Comparison of ENCODE assay signal across 8 mouse cellular contexts in genomic region chr15:11996883-11997282, GRCm38 (mm10). TPM values are rescaled to one million over a fixed set of nuclear protein-coding genes. Genes with fewer than 3 reads are reported as not detected.
DNase-seq lines count a peak whose midpoint lies in the region; ATAC-seq and TF ChIP-seq lines count a peak whose summit lies in the region.

TSS of gene Sub1 (minus strand) at chr15:11996983.

- intact Hi-C loops in left cerebral cortex, adult 2 months (cut with DNase I), result no loop called here
- intact Hi-C loops in left cerebral cortex, postnatal 10 days (cut with DNase I), result loop anchor here (5.0 kb wide), 1 partner anchor 40 kb away; no protein-coding TSS in a partner anchor

- 83% methylated on average over 7 of the region's 7 CpGs for WGBS in heart, embryonic 11.5 days (ENCODE audit: insufficient replicate concordance)

- no peak for TF ChIP-seq CTCF in left cerebral cortex, adult 2 months (IDR thresholded peaks at IDR 0.05)
- no peak for TF ChIP-seq CTCF in cortical plate, adult 2 months (IDR thresholded peaks at IDR 0.05; ENCODE audit: extremely low read depth, insufficient read depth, low read length)

- peak within 1 kb of the TSS; percentile 62 for H3K4me2 ChIP-seq in heart, embryonic 11.5 days

- no peak for ATAC-seq in heart, embryonic 11.5 days (replicated peaks; ENCODE audit: insufficient number of reproducible peaks, low FRiP score, low TSS enrichment)
- ATAC-seq in monocyte, adult 5-6 weeks (replicated peaks; ENCODE audit: insufficient number of reproducible peaks, low FRiP score, low TSS enrichment, poor library complexity, severe bottlenecking), result no peak

- no peak for DNase-seq in left cerebral cortex, adult 2 months (ENCODE audit: extremely low spot score in 1 of 2, low spot score in 2 of 2)
- no peak for DNase-seq in left cerebral cortex, adult 9 months (ENCODE audit: low spot score in 2 of 2)
- DNase-seq in left cerebral cortex, postnatal 10 days (ENCODE audit: extremely low spot score in 1 of 2, low spot score in 2 of 2), result no peak
- DNase-seq in cerebellum, adult 18-20 months, result no peak
- DNase-seq in spleen, postnatal 10 days (ENCODE audit: low spot score in 2 of 2), result no peak

- peaks cover 2% of the 10 kb centered on the region; the same call in 1 of the 2 replicates for H3K36me3 ChIP-seq in heart, embryonic 11.5 days (ENCODE audit: control insufficient read depth, insufficient read depth, low read length)

- peak within 1 kb of the TSS; percentile 96 for H3K27ac ChIP-seq in left cerebral cortex, adult 2 months
- no peak within 1 kb of the TSS for H3K27ac ChIP-seq in cortical plate, adult 2 months (ENCODE audit: insufficient read depth, low read length)
- peak within 1 kb of the TSS; percentile 87 for H3K27ac ChIP-seq in heart, embryonic 11.5 days (ENCODE audit: low read depth, low read length)

- peaks cover 2% of the 10 kb centered on the region; the same call in 1 of the 2 replicates for H3K4me1 ChIP-seq in cortical plate, adult 2 months (ENCODE audit: control insufficient read depth, insufficient read depth, low read length)
- 0 out of 2 replicates have a peak, but pooled peaks cover 7% of the 10 kb centered on the region for H3K4me1 ChIP-seq in heart, embryonic 11.5 days (ENCODE audit: control insufficient read depth, insufficient read depth, low read length)

- H3K4me3 ChIP-seq in left cerebral cortex, adult 2 months, result peak within 1 kb of the TSS; percentile 98
- peak within 1 kb of the TSS; percentile 71 for H3K4me3 ChIP-seq in cortical plate, adult 2 months (ENCODE audit: insufficient read depth, low read length)
- H3K4me3 ChIP-seq in heart, embryonic 11.5 days (ENCODE audit: low read depth, low read length), result peak within 1 kb of the TSS; percentile 95

- H3K9me3 ChIP-seq in heart, embryonic 11.5 days (replicated peaks; ENCODE audit: control insufficient read depth, low read length), result no peaks in the 10 kb centered on the region

- no peaks in the 10 kb centered on the region for H3K27me3 ChIP-seq in heart, embryonic 11.5 days (ENCODE audit: control insufficient read depth, insufficient read depth, low read length)

- H3K9ac ChIP-seq in heart, embryonic 11.5 days (ENCODE audit: low read depth, low read length), result peak within 1 kb of the TSS; percentile 98

- no peak for TF ChIP-seq POLR2A in cortical plate, adult 2 months (IDR thresholded peaks at IDR 0.05; ENCODE audit: extremely low read depth, insufficient read depth, low read length)

RNA-seq across cellular contexts. Expression of gene Sub1, which starts in this region (rescaled TPM):
- total RNA-seq in left cerebral cortex, adult 2 months (2021), result 100 to 1,000 TPM; 279 to 310 TPM
- 202 and 219 TPM in 2 replicates for polyA plus RNA-seq in cortical plate, adult 2 months (2012; rRNA removed)
- 635 and 657 TPM in 2 replicates for polyA plus RNA-seq in heart, embryonic 11.5 days (2014; fragmentation: Nextera tagmentation; extraction: Ambion mirVana)
- total RNA-seq in left cerebral cortex, postnatal 10 days (2021), result 100 to 1,000 TPM; 308 to 324 TPM
- 663 to 950 TPM (median 750 TPM) in 3 replicates for total RNA-seq in monocyte, adult 5-6 weeks (2017)
